Mouse (Mus musculus): ENCODE measurements around the gene Fubp3. TPM values are rescaled to one million over a fixed set of nuclear protein-coding genes. Genes with fewer than 3 reads are reported as not detected.
A peak's percentile ranks its signal among the peaks of the same experiment; 100 is the strongest.
"Not testable (repeated sequence)": the region's sequence is repeated elsewhere in the genome, so short reads cannot be mapped to it uniquely, and the experiment has no call there.

Fubp3 gene
- polyA plus RNA-seq, 1 experiment from 2014 or later = 19.4 TPM

DNA sequence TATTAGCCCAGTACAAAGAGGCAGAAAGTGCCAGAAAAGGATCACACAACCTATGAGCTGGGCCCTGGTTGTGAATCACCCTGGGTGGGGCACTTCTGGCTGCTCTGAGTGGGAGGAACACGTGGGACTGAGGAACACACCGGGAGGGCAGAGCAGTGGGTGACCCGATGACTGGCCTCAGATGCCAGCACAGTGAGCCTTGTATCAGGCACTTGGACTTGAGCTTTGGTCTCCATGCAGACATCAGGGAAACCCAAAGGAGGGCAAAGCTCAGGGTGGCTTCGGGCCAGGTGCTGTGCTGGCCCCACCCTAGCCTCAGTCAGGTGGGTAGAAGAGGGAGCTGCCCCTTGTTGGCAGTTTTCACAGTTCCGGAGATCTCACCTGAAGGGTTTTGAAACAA lies 30.9 kb upstream of the Fubp3 start:
- TF ChIP-seq CTCF (IDR thresholded peaks at IDR 0.05; ENCODE audit: low read depth) (no peak), EP300 (IDR thresholded peaks at IDR 0.05; ENCODE audit: low read depth) (no peak)
- no peaks in the 10 kb centered on the region for H3K4me1 ChIP-seq (ENCODE audit: insufficient read depth)
- no peak overlapping the region for H3K4me2 ChIP-seq (ENCODE audit: low read depth, low read length)
- no peaks in the 10 kb centered on the region for H3K36me3 ChIP-seq (replicated peaks; ENCODE audit: insufficient read depth, low read length)
- H3K9ac ChIP-seq (replicated peaks) = no peak overlapping the region
- H3K27me3 ChIP-seq (ENCODE audit: insufficient read depth, low read length) = no peaks in the 10 kb centered on the region
- DNase-seq (no peak), ATAC-seq (no peak)
- 85% methylated on average over 5 of the region's 5 CpGs for WGBS (ENCODE audit: insufficient replicate concordance)
- H3K27ac ChIP-seq (ENCODE audit: low read depth) = no peak overlapping the region
- no peaks in the 10 kb centered on the region for H3K9me3 ChIP-seq (ENCODE audit: low read length)
- no peak overlapping the region for H3K4me3 ChIP-seq (ENCODE audit: low read depth, low read length)

DNA sequence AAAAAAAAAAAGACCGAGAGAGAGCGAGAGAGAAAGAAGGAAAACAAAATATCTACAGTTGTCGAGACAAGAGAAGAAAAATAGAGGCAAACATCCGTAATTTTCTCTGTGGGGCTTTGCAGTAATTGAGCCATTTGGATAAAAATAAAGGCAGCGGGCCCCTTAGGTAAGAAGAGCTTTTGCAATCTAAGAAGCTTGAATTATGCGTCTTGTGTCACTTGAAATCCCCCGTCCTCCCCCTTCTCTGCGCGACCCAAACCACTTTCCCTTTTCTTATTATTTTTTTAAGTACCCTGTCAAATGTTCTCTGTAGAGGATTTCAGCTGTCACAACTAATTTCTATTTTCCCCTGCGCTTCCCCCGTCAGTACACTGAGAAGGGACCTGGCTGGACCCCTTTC lies 24.7 kb upstream of the Fubp3 start:
- DNase-seq (no peak), ATAC-seq (no peak)
- Histone ChIP-seq H3K9ac (replicated peaks) (no peak overlapping the region), H3K27ac (ENCODE audit: low read depth) (no peak overlapping the region), H3K4me3 (ENCODE audit: low read depth, low read length) (no peak overlapping the region), H3K27me3 (ENCODE audit: insufficient read depth, low read length) (no peaks in the 10 kb centered on the region), H3K36me3 (replicated peaks; ENCODE audit: insufficient read depth, low read length) (no peaks in the 10 kb centered on the region), H3K4me2 (ENCODE audit: low read depth, low read length) (no peak overlapping the region), H3K9me3 (ENCODE audit: low read length) (no peaks in the 10 kb centered on the region), H3K4me1 (ENCODE audit: insufficient read depth) (no peaks in the 10 kb centered on the region)
- 77% methylated on average over 11 of the region's 11 CpGs for WGBS (ENCODE audit: insufficient replicate concordance)
- no peak for TF ChIP-seq EP300 (IDR thresholded peaks at IDR 0.05; ENCODE audit: low read depth)
- TF ChIP-seq CTCF (IDR thresholded peaks at IDR 0.05; ENCODE audit: low read depth) = no peak

DNA sequence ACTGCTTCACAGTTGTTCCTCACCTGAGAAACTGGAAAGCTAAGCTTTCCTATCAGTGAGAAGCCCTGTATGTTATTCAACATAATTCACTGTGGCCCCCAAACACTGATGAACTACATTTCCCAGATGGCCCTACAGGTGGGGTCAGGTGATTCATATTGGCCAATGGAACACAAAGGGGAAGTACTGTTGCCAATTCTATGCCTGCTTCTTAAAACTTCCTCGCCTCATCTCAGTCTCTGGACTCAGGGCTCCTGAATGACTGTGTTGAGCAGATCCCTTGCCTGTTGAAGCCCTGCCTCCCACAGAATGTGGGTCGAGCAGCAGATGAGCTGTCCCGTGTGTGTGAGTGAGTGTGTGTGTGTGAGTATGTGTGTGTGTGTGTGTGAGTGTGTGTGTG lies 21.9 kb upstream of the Fubp3 start:
- H3K27me3 ChIP-seq (ENCODE audit: insufficient read depth, low read length) = no peaks in the 10 kb centered on the region
- no peaks in the 10 kb centered on the region for H3K4me1 ChIP-seq (ENCODE audit: insufficient read depth)
- no peak overlapping the region for H3K4me2 ChIP-seq (ENCODE audit: low read depth, low read length)
- WGBS (ENCODE audit: insufficient replicate concordance) = 61% methylated on average over 3 of the region's 3 CpGs
- H3K9me3 ChIP-seq (ENCODE audit: low read length) = no peaks in the 10 kb centered on the region
- ATAC-seq (no peak), DNase-seq (no peak)
- no peak for TF ChIP-seq CTCF (IDR thresholded peaks at IDR 0.05; ENCODE audit: low read depth)
- H3K36me3 ChIP-seq (replicated peaks; ENCODE audit: insufficient read depth, low read length) = no peaks in the 10 kb centered on the region
- H3K9ac ChIP-seq (replicated peaks) = no peak overlapping the region
- no peak overlapping the region for H3K4me3 ChIP-seq (ENCODE audit: low read depth, low read length)
- no peak overlapping the region for H3K27ac ChIP-seq (ENCODE audit: low read depth)

DNA sequence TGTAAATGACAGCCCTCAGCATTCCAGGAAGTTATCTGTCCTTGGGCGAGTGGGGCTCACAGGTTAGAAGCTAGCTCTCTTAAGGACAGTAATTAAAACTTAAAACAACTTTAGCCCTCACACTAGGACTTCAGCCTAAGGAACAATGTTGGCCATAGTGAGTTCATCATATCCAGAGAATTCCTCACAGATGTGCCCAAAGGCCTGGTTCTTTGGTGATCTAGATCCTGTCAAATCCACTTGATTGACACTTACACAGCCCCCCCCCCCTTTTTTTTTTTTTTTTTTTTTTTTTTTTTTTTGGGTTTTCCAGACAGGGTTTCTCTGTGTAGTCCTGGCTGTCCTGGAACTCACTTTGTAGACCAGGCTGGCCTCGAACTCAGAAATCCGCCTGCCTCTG lies 21.1 kb upstream of the Fubp3 start:
- DNase-seq, ATAC-seq: not testable (repeated sequence)
- WGBS (ENCODE audit: insufficient replicate concordance) = 77% methylated on average over 1 of the region's 3 CpGs

DNA sequence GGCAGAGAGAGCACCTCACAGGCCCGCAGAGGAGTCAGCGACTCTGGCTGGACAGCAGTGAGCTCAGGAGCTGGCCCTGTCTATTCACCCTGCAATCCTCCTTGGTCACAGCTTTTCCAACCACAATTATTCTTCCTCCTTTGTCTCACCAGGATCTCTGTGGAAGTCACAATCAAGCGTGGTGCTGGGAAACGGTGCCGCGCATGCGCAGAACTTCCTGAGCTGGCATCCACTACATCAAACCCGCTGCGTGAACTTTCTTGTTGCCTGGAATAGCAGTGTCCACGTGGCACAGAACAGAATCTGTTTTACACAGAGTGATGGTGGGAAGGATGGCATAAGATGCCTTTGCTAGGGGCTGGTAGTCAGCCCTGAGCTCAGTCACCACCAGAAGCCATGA lies 20.5 kb upstream of the Fubp3 start:
- Histone ChIP-seq H3K4me2 (ENCODE audit: low read depth, low read length) (no peak overlapping the region), H3K4me1 (ENCODE audit: insufficient read depth) (no peaks in the 10 kb centered on the region), H3K4me3 (ENCODE audit: low read depth, low read length) (no peak overlapping the region), H3K27me3 (ENCODE audit: insufficient read depth, low read length) (no peaks in the 10 kb centered on the region), H3K27ac (ENCODE audit: low read depth) (no peak overlapping the region), H3K9me3 (ENCODE audit: low read length) (no peaks in the 10 kb centered on the region), H3K9ac (replicated peaks) (no peak overlapping the region), H3K36me3 (replicated peaks; ENCODE audit: insufficient read depth, low read length) (no peaks in the 10 kb centered on the region)
- WGBS (ENCODE audit: insufficient replicate concordance) = 78% methylated on average over 10 of the region's 10 CpGs
- DNase-seq (no peak), ATAC-seq (no peak)
- TF ChIP-seq CTCF (IDR thresholded peaks at IDR 0.05; ENCODE audit: low read depth) (no peak), EP300 (IDR thresholded peaks at IDR 0.05; ENCODE audit: low read depth) (no peak)

More for the DNA sequence above, 21.1 kb upstream of the Fubp3 start:
- not testable (repeated sequence) for H3K9me3 ChIP-seq (ENCODE audit: low read length); H3K27ac ChIP-seq (ENCODE audit: low read depth); H3K4me1 ChIP-seq (ENCODE audit: insufficient read depth); H3K9ac ChIP-seq (replicated peaks); H3K36me3 ChIP-seq (replicated peaks; ENCODE audit: insufficient read depth, low read length); H3K4me3 ChIP-seq (ENCODE audit: low read depth, low read length); H3K27me3 ChIP-seq (ENCODE audit: insufficient read depth, low read length); H3K4me2 ChIP-seq (ENCODE audit: low read depth, low read length)

DNA sequence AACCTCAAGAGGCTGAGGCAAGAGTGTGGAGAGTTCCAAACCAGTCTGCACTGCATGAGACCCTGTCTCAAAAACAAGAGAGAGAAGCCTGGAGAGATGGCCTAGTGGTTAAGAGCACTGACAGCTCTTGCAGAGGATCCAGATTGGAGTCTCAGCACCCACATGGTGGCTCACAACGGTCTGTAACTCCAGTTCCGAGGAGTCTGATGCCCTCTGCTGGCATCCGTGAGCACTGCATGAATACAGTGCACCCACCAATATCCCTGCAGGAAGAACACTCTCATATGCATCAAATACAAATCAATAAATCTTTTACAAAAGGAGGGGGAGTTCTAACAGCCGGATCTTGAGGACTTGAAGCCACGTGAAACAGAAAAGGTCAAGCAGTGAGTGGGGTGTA lies 17.8 kb upstream of the Fubp3 start:
- WGBS (ENCODE audit: insufficient replicate concordance) = 76% methylated on average over 5 of the region's 5 CpGs
- Histone ChIP-seq H3K9ac (replicated peaks) (no peak overlapping the region), H3K9me3 (ENCODE audit: low read length) (no peaks in the 10 kb centered on the region), H3K36me3 (replicated peaks; ENCODE audit: insufficient read depth, low read length) (no peaks in the 10 kb centered on the region), H3K27ac (ENCODE audit: low read depth) (no peak overlapping the region), H3K4me3 (ENCODE audit: low read depth, low read length) (no peak overlapping the region), H3K27me3 (ENCODE audit: insufficient read depth, low read length) (no peaks in the 10 kb centered on the region), H3K4me2 (ENCODE audit: low read depth, low read length) (no peak overlapping the region), H3K4me1 (ENCODE audit: insufficient read depth) (no peaks in the 10 kb centered on the region)
- DNase-seq (no peak), ATAC-seq (no peak)
- no peak for TF ChIP-seq EP300 (IDR thresholded peaks at IDR 0.05; ENCODE audit: low read depth)
- peak; percentile 45 for TF ChIP-seq CTCF (IDR thresholded peaks at IDR 0.05; ENCODE audit: low read depth)

DNA sequence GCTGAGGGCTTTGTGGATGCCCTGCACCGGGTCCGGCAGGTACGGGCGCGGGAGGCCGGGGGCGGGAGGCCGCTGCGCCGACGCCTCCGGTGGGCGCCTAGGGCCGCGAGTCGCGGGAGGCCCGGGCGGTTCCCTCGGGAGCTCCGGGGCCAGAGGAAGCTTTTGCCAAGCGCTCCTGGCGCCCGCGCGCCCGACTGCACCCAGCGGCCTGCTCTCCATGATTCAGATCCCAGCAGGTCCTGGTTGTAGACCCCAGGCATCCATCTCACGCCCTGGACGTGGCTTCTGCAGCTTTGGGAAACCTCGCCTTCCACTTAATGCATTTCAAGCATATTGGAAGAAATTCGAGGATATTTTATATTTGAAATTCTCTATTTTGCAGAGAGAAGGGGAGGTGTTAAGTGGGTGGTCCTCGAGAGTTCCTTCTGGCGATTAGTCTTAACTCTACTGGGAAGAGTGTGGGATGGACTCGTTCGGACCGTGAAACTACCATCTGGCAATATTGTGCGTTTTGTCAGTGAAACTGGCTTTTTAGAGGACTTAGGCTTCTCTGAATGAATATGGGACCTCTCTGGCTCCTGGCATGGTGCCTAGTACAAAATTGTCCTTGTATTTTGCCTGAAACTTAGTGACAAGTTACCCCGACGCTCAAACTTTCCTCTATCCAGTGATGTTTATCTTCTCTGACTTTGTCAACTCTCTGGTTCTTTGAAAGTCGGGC lies 624 bp downstream of the Fubp3 start:
- peaks cover 5% of the 10 kb centered on the region for H3K4me1 ChIP-seq (ENCODE audit: insufficient read depth)
- H3K27me3 ChIP-seq (ENCODE audit: insufficient read depth, low read length) = no peaks in the 10 kb centered on the region
- 2% methylated on average over 39 of the region's 41 CpGs for WGBS (ENCODE audit: insufficient replicate concordance)
- H3K9me3 ChIP-seq (ENCODE audit: low read length) = no peaks in the 10 kb centered on the region
- peak overlapping the region; percentile 91 for H3K4me3 ChIP-seq (ENCODE audit: low read depth, low read length)
- ATAC-seq (peak; percentile 58), DNase-seq (no peak)
- peak overlapping the region; percentile 87 for H3K27ac ChIP-seq (ENCODE audit: low read depth)
- H3K4me2 ChIP-seq (ENCODE audit: low read depth, low read length) = peak overlapping the region; percentile 87
- TF ChIP-seq EP300 (IDR thresholded peaks at IDR 0.05; ENCODE audit: low read depth) (no peak), CTCF (IDR thresholded peaks at IDR 0.05; ENCODE audit: low read depth) (no peak)
- H3K9ac ChIP-seq (replicated peaks) = peak overlapping the region; percentile 94
- H3K36me3 ChIP-seq (replicated peaks; ENCODE audit: insufficient read depth, low read length) = no peaks in the 10 kb centered on the region
